Mouse (Mus musculus) liver, adult 2 months (tissue): Measurements from ENCODE around the gene Myl9. TPM values are rescaled to one million over a fixed set of nuclear protein-coding genes. Genes with fewer than 3 reads are reported as not detected.
"Not testable (repeated sequence)": the region's sequence is repeated elsewhere in the genome, so short reads cannot be mapped to it uniquely, and the experiment has no call there.

Source experiments
- DNase-seq: peaks from one replicate; pipeline ENCODE4 v3.0.0-alpha.2; 2011; ENCODE audit warnings: low read depth, low spot score; ENCODE audit errors: extremely low read depth
- H3K27ac ChIP-seq: fragments of 200-500 bp; replicated peaks from 2 replicates; pipeline ENCODE4 v1.5.1; 2012; ENCODE audit warnings: low read depth, mild to moderate bottlenecking, control low read depth, inconsistent platforms, low read length; ENCODE audit not compliant: insufficient read depth
- H3K27me3 ChIP-seq: fragments of 200-500 bp; 2 replicates; pipeline ENCODE4 v1.6.1; 2012; ENCODE audit warnings: mild to moderate bottlenecking, moderate library complexity, low read length, inconsistent platforms; ENCODE audit not compliant: control insufficient read depth, insufficient read depth
- H3K36me3 ChIP-seq: fragments of 200-500 bp; 2 replicates; pipeline ENCODE4 v1.6.1; 2012; ENCODE audit warnings: low read length, inconsistent platforms; ENCODE audit not compliant: control insufficient read depth, insufficient read depth
- H3K4me1 ChIP-seq: fragments of 200-500 bp; 2 replicates; pipeline ENCODE4 v1.6.1; 2011; ENCODE audit warnings: low read length; ENCODE audit not compliant: control insufficient read depth, insufficient read depth
- H3K4me3 ChIP-seq: fragments of 200-500 bp; 2 replicates; pipeline ENCODE4 v1.5.1; 2011; ENCODE audit warnings: low read depth, mild to moderate bottlenecking, control low read depth, low read length, moderate library complexity; ENCODE audit not compliant: insufficient read depth
- H3K79me2 ChIP-seq: fragments of 200-500 bp; 2 replicates; pipeline ENCODE4 v1.6.1; 2012; ENCODE audit warnings: inconsistent platforms, mild to moderate bottlenecking, low read length, moderate library complexity; ENCODE audit not compliant: control insufficient read depth, insufficient read depth
- H3K9ac ChIP-seq: fragments of 200-500 bp; 2 replicates; pipeline ENCODE4 v1.6.1; 2012; ENCODE audit warnings: low read depth, mild to moderate bottlenecking, control low read depth, inconsistent platforms, low read length
- CTCF ChIP-seq: fragments of 200-500 bp; IDR thresholded peaks from 2 replicates; pipeline ENCODE4 v1.5.1; 2011; ENCODE audit warnings: low read depth, low read length, control low read depth
- POLR2A ChIP-seq: fragments of 200-500 bp; IDR thresholded peaks from 2 replicates; pipeline ENCODE4 v1.6.1; 2011; ENCODE audit warnings: low read length, control low read depth; ENCODE audit not compliant: insufficient read depth; ENCODE audit errors: extremely low read depth
- WGBS: fragments of 180-500 bp; shearing (Covaris S2); methylation state at CpG from one replicate; pipeline ENCODE4 v1.1.7; 2018; 5-methylcytosine and 5-hydroxymethylcytosine counted together
- polyA plus RNA-seq: library from polyadenylated mRNA; depleted of rRNA; stranded (reverse); fragments of >200 nt; gene quantifications from 2 replicates; pipeline ENCODE4 v1.2.3, GENCODE M21; 2012
- total RNA-seq: library from RNA; depleted of rRNA; stranded (reverse); fragments of >200 nt; gene quantifications from 2 replicates; pipeline ENCODE4 v1.2.3, GENCODE M21; 2014

The Myl9 gene
- total and polyA plus RNA-seq, 2 experiments = 4.6 to 5.6 TPM

GRCm38 (mm10) chr2:156798516-156798915 is 23.3 kb downstream of the Myl9 start:
- no peak overlapping the region for H3K4me3 ChIP-seq
- 77% methylated on average over 1 of the region's 1 CpGs for whole genome bisulfite sequencing
- H3K4me1 ChIP-seq = no peaks in the 10 kb centered on the region
- no peak overlapping the region for H3K27ac ChIP-seq
- no peak overlapping the region for H3K9ac ChIP-seq
- TF ChIP-seq POLR2A = no peak
- no peak for TF ChIP-seq CTCF
- H3K36me3 ChIP-seq = no peaks in the 10 kb centered on the region
- DNase-seq = no peak
- H3K79me2 ChIP-seq = no peaks in the 10 kb centered on the region
- no peaks in the 10 kb centered on the region for H3K27me3 ChIP-seq

GRCm38 (mm10) chr2:156801045-156801444 is 25.8 kb downstream of the Myl9 start:
- H3K9ac ChIP-seq = no peak overlapping the region
- no peak for DNase-seq
- H3K4me1 ChIP-seq = no peaks in the 10 kb centered on the region
- H3K27ac ChIP-seq = no peak overlapping the region
- no peak for TF ChIP-seq CTCF
- TF ChIP-seq POLR2A = no peak
- no peaks in the 10 kb centered on the region for H3K27me3 ChIP-seq
- 82% methylated on average over 4 of the region's 4 CpGs for WGBS
- no peaks in the 10 kb centered on the region for H3K79me2 ChIP-seq
- no peaks in the 10 kb centered on the region for H3K36me3 ChIP-seq
- H3K4me3 ChIP-seq = no peak overlapping the region

- H3K36me3 ChIP-seq, H3K27me3 ChIP-seq, H3K79me2 ChIP-seq, H3K27ac ChIP-seq, H3K9ac ChIP-seq, H3K4me1 ChIP-seq, H3K4me3 ChIP-seq, DNase-seq: not testable (repeated sequence)
- 44% methylated on average over 9 of the region's 9 CpGs for WGBS
Measured at GRCm38 (mm10) chr2:156802116-156802515, 26.9 kb downstream of the Myl9 start.

- Histone ChIP-seq H3K27ac (no peak overlapping the region), H3K79me2 (no peaks in the 10 kb centered on the region), H3K9ac (no peak overlapping the region), H3K4me3 (no peak overlapping the region), H3K27me3 (no peaks in the 10 kb centered on the region), H3K4me1 (no peaks in the 10 kb centered on the region), H3K36me3 (no peaks in the 10 kb centered on the region)
- TF ChIP-seq CTCF = no peak
- TF ChIP-seq POLR2A = no peak
- 67% methylated on average over 4 of the region's 4 CpGs for WGBS
- no peak for DNase-seq
Measured at GRCm38 (mm10) chr2:156803698-156804372, 28.6 kb downstream of the Myl9 start.

GRCm38 (mm10) chr2:156804589-156804988 is 29.4 kb downstream of the Myl9 start:
- no peaks in the 10 kb centered on the region for H3K36me3 ChIP-seq
- TF ChIP-seq POLR2A (no peak), CTCF (no peak)
- no peak for DNase-seq
- H3K27ac ChIP-seq = no peak overlapping the region
- H3K27me3 ChIP-seq = no peaks in the 10 kb centered on the region
- H3K4me1 ChIP-seq = no peaks in the 10 kb centered on the region
- no peak overlapping the region for H3K9ac ChIP-seq
- 94% methylated on average over 4 of the region's 4 CpGs for WGBS
- H3K4me3 ChIP-seq = no peak overlapping the region
- no peaks in the 10 kb centered on the region for H3K79me2 ChIP-seq

GRCm38 (mm10) chr2:156806886-156807285 is 31.7 kb downstream of the Myl9 start:
- 74% methylated on average over 6 of the region's 6 CpGs for WGBS
- no peak for DNase-seq
- H3K27ac ChIP-seq = no peak overlapping the region

More at GRCm38 (mm10) chr2:156806886-156807285, 31.7 kb downstream of the Myl9 start:
- Histone ChIP-seq H3K79me2 (no peaks in the 10 kb centered on the region), H3K27me3 (no peaks in the 10 kb centered on the region), H3K4me3 (no peak overlapping the region), H3K9ac (no peak overlapping the region), H3K4me1 (no peaks in the 10 kb centered on the region), H3K36me3 (no peaks in the 10 kb centered on the region)
- TF ChIP-seq CTCF (no peak), POLR2A (no peak)
